12 mouse cellular contexts compared by ENCODE assay signal in genomic region chr5:21724872-21725271, GRCm38 (mm10). TPM values are rescaled to one million over a fixed set of nuclear protein-coding genes. Genes with fewer than 3 reads are reported as not detected.
DNase-seq lines count a peak whose midpoint lies in the region; ATAC-seq lines count a peak whose summit lies in the region.
"Had no signal": no experiment of that assay in that cellular context is flagged by ENCODE, and none has a peak within 500 bp of the region (broad histone marks: within the 10 kb centered on the region; RNA-seq: fewer than 3 reads in every experiment).

No protein-coding gene starts in this region.

- H3K27ac ChIP-seq in neural tube, embryonic 11.5 days (ENCODE audit: low read depth, low read length), result peak overlapping the region; percentile 77
- peak overlapping the region; percentile 73 for H3K27ac ChIP-seq in limb, embryonic 15.5 days
- H3K27ac ChIP-seq in stomach, embryonic 16.5 days (ENCODE audit: low read length), result 0 out of 2 replicates have a peak overlapping the region, but pooled peaks have one; percentile 12

- H3K4me1 ChIP-seq in neural tube, embryonic 11.5 days (ENCODE audit: control insufficient read depth, insufficient read depth, low read length), result no peaks in the 10 kb centered on the region
- peaks cover 6% of the 10 kb centered on the region; the same call in 1 of the 2 replicates for H3K4me1 ChIP-seq in limb, embryonic 15.5 days
- 0 out of 2 replicates have a peak, but pooled peaks cover 2% of the 10 kb centered on the region for H3K4me1 ChIP-seq in stomach, embryonic 16.5 days (ENCODE audit: control insufficient read depth, insufficient read depth, low read length)

- no peak overlapping the region for H3K9ac ChIP-seq in neural tube, embryonic 11.5 days (ENCODE audit: low read length)
- no peak overlapping the region for H3K9ac ChIP-seq in limb, embryonic 15.5 days
- no peak overlapping the region for H3K9ac ChIP-seq in stomach, embryonic 16.5 days (ENCODE audit: low read length)

- peak; percentile 60; the same call in 1 of the 2 replicates for ATAC-seq in neural tube, embryonic 11.5 days (ENCODE audit: insufficient read depth, low FRiP score, low TSS enrichment)
- ATAC-seq in limb, embryonic 15.5 days (ENCODE audit: insufficient number of reproducible peaks, low FRiP score, low TSS enrichment, low read depth), result peak; percentile 59; the same call in 1 of the 2 replicates
- no peak for ATAC-seq in stomach, embryonic 16.5 days (ENCODE audit: insufficient read depth, low FRiP score)

- peak; percentile 18 for DNase-seq in embryo, embryonic 10 days (ENCODE audit: low spot score)
- DNase-seq in embryo, embryonic 9.5 days (ENCODE audit: extremely low spot score), result no peak
- no peak for DNase-seq in neural tube, embryonic 11.5 days (ENCODE audit: low spot score)
- no peak for DNase-seq in neural tube, embryonic 10.5 days (ENCODE audit: extremely low spot score, low spot score)
- no peak for DNase-seq in left cerebral cortex, postnatal 4 days
- no peak for DNase-seq in adipocyte (ENCODE audit: low spot score)
- DNase-seq: adrenal gland, postnatal 25 days; cerebellum, postnatal 14 days; gastrocnemius, postnatal 36 days; kidney, postnatal 25 days had no signal

- no peaks in the 10 kb centered on the region for H3K9me3 ChIP-seq in neural tube, embryonic 11.5 days (ENCODE audit: control insufficient read depth, low read length)
- no peaks in the 10 kb centered on the region for H3K9me3 ChIP-seq in limb, embryonic 15.5 days
- H3K9me3 ChIP-seq in stomach, embryonic 16.5 days (replicated peaks; ENCODE audit: control insufficient read depth, low read length), result no peaks in the 10 kb centered on the region

- no peaks in the 10 kb centered on the region for H3K36me3 ChIP-seq in neural tube, embryonic 11.5 days (ENCODE audit: control insufficient read depth, insufficient read depth, low read length)
- H3K36me3 ChIP-seq in limb, embryonic 15.5 days, result no peaks in the 10 kb centered on the region
- H3K36me3 ChIP-seq in stomach, embryonic 16.5 days (ENCODE audit: control insufficient read depth, insufficient read depth, low read length), result no peaks in the 10 kb centered on the region

- WGBS in neural tube, embryonic 11.5 days, result 61% methylated on average over 7 of the region's 7 CpGs
- WGBS in limb, embryonic 15.5 days, result 27% methylated on average over 7 of the region's 7 CpGs
- 26% methylated on average over 7 of the region's 7 CpGs for WGBS in stomach, embryonic 16.5 days

- no peak overlapping the region for H3K4me2 ChIP-seq in neural tube, embryonic 11.5 days (ENCODE audit: low read depth)
- H3K4me2 ChIP-seq in limb, embryonic 15.5 days, result no peak overlapping the region
- H3K4me2 ChIP-seq in stomach, embryonic 16.5 days (ENCODE audit: low read depth, low read length), result no peak overlapping the region

- intact Hi-C loops in left cerebral cortex, postnatal 4 days (cut with DNase I), result no loop called here

- no peaks in the 10 kb centered on the region for H3K27me3 ChIP-seq in neural tube, embryonic 11.5 days (ENCODE audit: control insufficient read depth, insufficient read depth, low read length)
- H3K27me3 ChIP-seq in limb, embryonic 15.5 days, result no peaks in the 10 kb centered on the region
- no peaks in the 10 kb centered on the region for H3K27me3 ChIP-seq in stomach, embryonic 16.5 days (ENCODE audit: control insufficient read depth, insufficient read depth, low read length)

- H3K4me3 ChIP-seq in neural tube, embryonic 11.5 days (ENCODE audit: low read depth, low read length), result no peak overlapping the region
- H3K4me3 ChIP-seq in limb, embryonic 15.5 days, result no peak overlapping the region
- H3K4me3 ChIP-seq in stomach, embryonic 16.5 days (replicated peaks; ENCODE audit: low read length), result no peak overlapping the region

RNA-seq across cellular contexts. Expression of gene Pmpcb, which starts 12.1 kb away (rescaled TPM):
- polyA plus RNA-seq in neural tube, embryonic 11.5 days (2014; fragmentation: Nextera tagmentation; extraction: Ambion mirVana), result 96.1 and 103 TPM in 2 replicates
- 67.7 and 80.0 TPM in 2 replicates for polyA plus RNA-seq in limb, embryonic 15.5 days (2015; fragmentation: Nextera tagmentation; extraction: Ambion mirVana)
- 77.1 and 77.9 TPM in 2 replicates for polyA plus RNA-seq in stomach, embryonic 16.5 days (2015; fragmentation: Nextera tagmentation; extraction: Ambion mirVana)
- 10 to 100 TPM; 66.9 to 73.3 TPM for total RNA-seq in left cerebral cortex, postnatal 4 days (2021)

RNA-seq across cellular contexts. Expression of gene Napepld, which starts 23.7 kb away (rescaled TPM):
- polyA plus RNA-seq in neural tube, embryonic 11.5 days (2014; fragmentation: Nextera tagmentation; extraction: Ambion mirVana), result 8.7 and 8.8 TPM in 2 replicates
- polyA plus RNA-seq in limb, embryonic 15.5 days (2015; fragmentation: Nextera tagmentation; extraction: Ambion mirVana), result 1.8 and 2.0 TPM in 2 replicates
- 3.6 and 4.2 TPM in 2 replicates for polyA plus RNA-seq in stomach, embryonic 16.5 days (2015; fragmentation: Nextera tagmentation; extraction: Ambion mirVana)
- 1 to 10 TPM; 2.3 to 2.8 TPM for total RNA-seq in left cerebral cortex, postnatal 4 days (2021)

Comparison
In these comparisons a context has a peak if more than half of its experiments do, and no peak if none do; other contexts are left out.
1. H3K27ac ChIP-seq: peak in every context shown above with its lines; median percentile 77 in neural tube, embryonic 11.5 days; 73 in limb, embryonic 15.5 days; 12 in stomach, embryonic 16.5 days.